In the genomic region with DNA sequence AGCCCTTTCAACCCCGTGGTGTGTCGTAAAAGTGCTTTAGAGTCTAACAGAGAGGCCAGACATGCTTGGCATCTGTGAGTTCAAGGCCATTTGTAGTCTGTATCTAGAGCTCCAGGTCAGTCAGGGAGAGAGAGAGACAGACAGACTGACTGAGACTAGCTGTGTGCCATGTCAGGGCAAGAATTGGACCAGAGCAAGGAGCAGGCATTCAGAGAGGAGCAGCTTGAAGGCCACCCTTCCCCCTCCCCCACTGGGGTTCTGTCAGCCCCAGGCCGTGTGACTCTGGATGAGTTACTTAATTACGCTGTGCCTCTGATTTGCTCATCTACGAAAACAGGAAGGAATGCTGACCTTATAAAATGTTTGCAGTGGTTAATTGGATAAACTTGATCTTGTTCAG, we compare ENCODE assay signal across 11 mouse cellular contexts. TPM values are rescaled to one million over a fixed set of nuclear protein-coding genes. Genes with fewer than 3 reads are reported as not detected.
A peak's percentile ranks its signal among the peaks of the same experiment; 100 is the strongest.
DNase-seq lines count a peak whose midpoint lies in the region; ATAC-seq lines count a peak whose summit lies in the region.
"Had no signal": no experiment of that assay in that cellular context is flagged by ENCODE, and none has a peak within 500 bp of the region (broad histone marks: within the 10 kb centered on the region; RNA-seq: fewer than 3 reads in every experiment).

No protein-coding gene starts in this region.

- H3K4me2 ChIP-seq in forebrain, embryonic 13.5 days = no peak overlapping the region; the same call in 1 of the 2 replicates

- H3K9ac ChIP-seq in forebrain, embryonic 13.5 days = no peak overlapping the region

- peak overlapping the region; percentile 86 for H3K27ac ChIP-seq in forebrain, embryonic 13.5 days

- H3K36me3 ChIP-seq in forebrain, embryonic 13.5 days (ENCODE audit: poor library complexity, severe bottlenecking) = 0 out of 2 replicates have a peak, but pooled peaks cover 6% of the 10 kb centered on the region

- H3K9me3 ChIP-seq in forebrain, embryonic 13.5 days (replicated peaks) = no peaks in the 10 kb centered on the region

- 57% methylated on average over 5 of the region's 5 CpGs for whole genome bisulfite sequencing in forebrain, embryonic 13.5 days

- ATAC-seq in forebrain, embryonic 13.5 days = no peak

- H3K4me3 ChIP-seq in forebrain, embryonic 13.5 days = no peak overlapping the region

- peaks cover 54% of the 10 kb centered on the region for H3K4me1 ChIP-seq in forebrain, embryonic 13.5 days

- no peaks in the 10 kb centered on the region for H3K27me3 ChIP-seq in forebrain, embryonic 13.5 days
- H3K27me3 ChIP-seq: CH12.LX had no signal

- DNase-seq in embryo, embryonic 11 days = peak; percentile 20
- no peak for DNase-seq in embryo, embryonic 9.5 days (ENCODE audit: extremely low spot score)
- peak; percentile 50 for DNase-seq in 416B (ENCODE audit: low read depth)
- peak; percentile 31 to 56 for DNase-seq in kidney, postnatal 4 days
- DNase-seq in right cerebral cortex, postnatal 14 days = no peak
- DNase-seq in adipocyte (ENCODE audit: low spot score) = no peak
- no peak for DNase-seq in gastrocnemius, postnatal 4 days (ENCODE audit: low spot score in 2 of 2)
- DNase-seq: cerebellum, adult 8-10 months; heart, postnatal 4 days had no signal

RNA-seq across cellular contexts. Expression of gene Ccdc12, which starts 26.0 kb away (rescaled TPM):
- polyA plus RNA-seq in forebrain, embryonic 13.5 days (2015; fragmentation: Nextera tagmentation; extraction: Ambion mirVana) = 146 and 152 TPM in 2 replicates
- total RNA-seq in gastrocnemius, postnatal 4 days (2021) = 10 to 100 TPM; 57.0 to 57.9 TPM

RNA-seq across cellular contexts. Expression of gene Nbeal2, which starts 28.3 kb away (rescaled TPM):
- polyA plus RNA-seq in forebrain, embryonic 13.5 days (2015; fragmentation: Nextera tagmentation; extraction: Ambion mirVana) = 2.1 and 2.2 TPM in 2 replicates
- 1 to 10 TPM; 3.1 to 3.4 TPM for total RNA-seq in gastrocnemius, postnatal 4 days (2021)

RNA-seq across cellular contexts. Expression of gene Nradd, which starts 58.0 kb away (rescaled TPM):
- polyA plus RNA-seq in forebrain, embryonic 13.5 days (2015; fragmentation: Nextera tagmentation; extraction: Ambion mirVana) = 30.0 and 31.5 TPM in 2 replicates
- total RNA-seq in gastrocnemius, postnatal 4 days (2021) = 1 to 10 TPM; 4.0 to 4.3 TPM

RNA-seq across cellular contexts. Expression of gene Myl3, which starts 59.4 kb away (rescaled TPM):
- 0.40 and 1.8 TPM in 2 replicates for polyA plus RNA-seq in forebrain, embryonic 13.5 days (2015; fragmentation: Nextera tagmentation; extraction: Ambion mirVana)
- 100 to 1,000 TPM; 322 to 324 TPM for total RNA-seq in gastrocnemius, postnatal 4 days (2021)
- total RNA-seq: CH12.LX had no signal

Comparison
In these comparisons a context has a peak if more than half of its experiments do, and no peak if none do; other contexts are left out.
1. DNase-seq: peak in embryo, embryonic 11 days (single experiment), 416B (single experiment) and kidney, postnatal 4 days (2 of 2); none in embryo, embryonic 9.5 days (single experiment), right cerebral cortex, postnatal 14 days (single experiment), adipocyte (single experiment) and gastrocnemius, postnatal 4 days (0 of 2).